20 mouse cellular contexts compared by ENCODE assay signal in the genomic region with DNA sequence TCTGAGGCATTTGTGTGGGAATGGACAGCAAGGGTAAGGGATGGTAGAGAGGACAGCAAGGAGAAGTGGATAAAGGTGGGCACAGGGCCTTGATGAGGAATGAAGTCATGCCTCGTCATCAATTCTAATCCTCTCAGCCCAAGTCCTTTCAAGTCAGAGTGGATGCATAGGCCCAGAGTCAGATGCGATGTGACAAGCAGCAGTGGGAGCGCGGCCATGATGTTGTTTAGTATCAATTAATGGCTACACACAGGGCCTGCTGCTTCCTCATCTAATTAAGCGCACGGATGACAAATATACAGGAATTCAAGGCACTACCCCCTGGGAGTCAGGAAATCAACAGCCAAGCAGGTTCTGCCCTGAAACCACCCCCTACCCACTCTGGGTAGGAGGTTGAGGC. TPM values are rescaled to one million over a fixed set of nuclear protein-coding genes. Genes with fewer than 3 reads are reported as not detected.
A peak's percentile ranks its signal among the peaks of the same experiment; 100 is the strongest.
DNase-seq lines count a peak whose midpoint lies in the region; ATAC-seq and TF ChIP-seq lines count a peak whose summit lies in the region.
"Had no signal": no experiment of that assay in that cellular context is flagged by ENCODE, and none has a peak within 500 bp of the region (broad histone marks: within the 10 kb centered on the region; RNA-seq: fewer than 3 reads in every experiment).

No protein-coding gene starts in this region.

- no peaks in the 10 kb centered on the region for H3K9me3 ChIP-seq in forebrain, embryonic 13.5 days (replicated peaks)
- H3K9me3 ChIP-seq in forebrain, embryonic 11.5 days (ENCODE audit: control insufficient read depth, low read length), result no peaks in the 10 kb centered on the region
- H3K9me3 ChIP-seq in hindbrain, embryonic 14.5 days (ENCODE audit: control insufficient read depth, low read length), result no peaks in the 10 kb centered on the region
- no peaks in the 10 kb centered on the region for H3K9me3 ChIP-seq in midbrain, embryonic 16.5 days (replicated peaks; ENCODE audit: control insufficient read depth, low read length, poor library complexity, severe bottlenecking)
- no peaks in the 10 kb centered on the region for H3K9me3 ChIP-seq in lung, postnatal 0 days (ENCODE audit: low read length)
- H3K9me3 ChIP-seq: forebrain, embryonic 12.5 days; heart, embryonic 12.5 days; kidney, embryonic 15.5 days; liver, embryonic 13.5 days had no signal

- no peak overlapping the region for H3K4me3 ChIP-seq in forebrain, embryonic 13.5 days
- no peak overlapping the region for H3K4me3 ChIP-seq in forebrain, embryonic 11.5 days (ENCODE audit: low read depth, low read length)
- no peak overlapping the region for H3K4me3 ChIP-seq in hindbrain, embryonic 14.5 days (replicated peaks; ENCODE audit: low read length)
- H3K4me3 ChIP-seq in midbrain, embryonic 16.5 days (ENCODE audit: low read depth, low read length), result no peak overlapping the region
- H3K4me3 ChIP-seq in lung, postnatal 0 days (ENCODE audit: low read depth, low read length), result no peak overlapping the region
- H3K4me3 ChIP-seq: forebrain, embryonic 12.5 days; gastrocnemius, adult 2 months; heart, embryonic 12.5 days; kidney, embryonic 15.5 days; liver, embryonic 13.5 days had no signal

- no peaks in the 10 kb centered on the region for H3K36me3 ChIP-seq in forebrain, embryonic 13.5 days (ENCODE audit: poor library complexity, severe bottlenecking)
- H3K36me3 ChIP-seq in forebrain, embryonic 11.5 days (ENCODE audit: control insufficient read depth, insufficient read depth, low read length), result no peaks in the 10 kb centered on the region
- peaks cover 25% of the 10 kb centered on the region for H3K36me3 ChIP-seq in hindbrain, embryonic 14.5 days (replicated peaks; ENCODE audit: control insufficient read depth, insufficient read depth)
- peaks cover 19% of the 10 kb centered on the region for H3K36me3 ChIP-seq in midbrain, embryonic 16.5 days (ENCODE audit: control insufficient read depth, insufficient read depth, low read length)
- no peaks in the 10 kb centered on the region for H3K36me3 ChIP-seq in lung, postnatal 0 days (ENCODE audit: insufficient read depth, low read length)
- H3K36me3 ChIP-seq: heart, embryonic 12.5 days; liver, embryonic 13.5 days had no signal

- ATAC-seq in forebrain, embryonic 13.5 days, result no peak
- ATAC-seq in forebrain, embryonic 11.5 days (replicated peaks; ENCODE audit: low FRiP score), result no peak
- 0 out of 2 replicates have a peak, but pooled peaks have one; percentile 36 for ATAC-seq in hindbrain, embryonic 14.5 days (ENCODE audit: low FRiP score)
- ATAC-seq in midbrain, embryonic 16.5 days, result 0 out of 2 replicates have a peak, but pooled peaks have one; percentile 10
- no peak for ATAC-seq in lung, postnatal 0 days
- ATAC-seq: intestine, postnatal 0 days had no signal

- TF ChIP-seq EP300 in lung, postnatal 0 days (IDR thresholded peaks at IDR 0.05), result no peak

- H3K9ac ChIP-seq in forebrain, embryonic 13.5 days, result no peak overlapping the region
- H3K9ac ChIP-seq in forebrain, embryonic 11.5 days (ENCODE audit: low read length), result no peak overlapping the region
- H3K9ac ChIP-seq in hindbrain, embryonic 14.5 days, result peak overlapping the region; percentile 28; the same call in 1 of the 2 replicates
- H3K9ac ChIP-seq in midbrain, embryonic 16.5 days (ENCODE audit: low read depth, low read length), result no peak overlapping the region
- no peak overlapping the region for H3K9ac ChIP-seq in lung, postnatal 0 days (replicated peaks; ENCODE audit: low read depth)
- H3K9ac ChIP-seq: forebrain, embryonic 12.5 days; heart, embryonic 12.5 days; kidney, embryonic 15.5 days; liver, embryonic 13.5 days had no signal

- 0 out of 2 replicates have a peak, but pooled peaks cover 2% of the 10 kb centered on the region for H3K27me3 ChIP-seq in forebrain, embryonic 13.5 days
- H3K27me3 ChIP-seq in forebrain, embryonic 11.5 days (ENCODE audit: control insufficient read depth, insufficient read depth, low read length), result no peaks in the 10 kb centered on the region
- no peaks in the 10 kb centered on the region for H3K27me3 ChIP-seq in hindbrain, embryonic 14.5 days (ENCODE audit: control insufficient read depth, insufficient read depth, low read length)
- H3K27me3 ChIP-seq in midbrain, embryonic 16.5 days (ENCODE audit: control insufficient read depth, insufficient read depth, low read depth, low read length), result no peaks in the 10 kb centered on the region
- no peaks in the 10 kb centered on the region for H3K27me3 ChIP-seq in lung, postnatal 0 days (replicated peaks; ENCODE audit: insufficient read depth, low read length)

- no peak overlapping the region for H3K4me2 ChIP-seq in forebrain, embryonic 13.5 days
- H3K4me2 ChIP-seq in forebrain, embryonic 11.5 days (ENCODE audit: low read depth, low read length, severe bottlenecking), result no peak overlapping the region
- H3K4me2 ChIP-seq in hindbrain, embryonic 14.5 days (replicated peaks), result no peak overlapping the region
- H3K4me2 ChIP-seq in midbrain, embryonic 16.5 days (ENCODE audit: low read length), result no peak overlapping the region
- H3K4me2 ChIP-seq in lung, postnatal 0 days (replicated peaks; ENCODE audit: low read depth, low read length), result no peak overlapping the region
- H3K4me2 ChIP-seq: forebrain, embryonic 12.5 days; kidney, embryonic 15.5 days; liver, embryonic 13.5 days had no signal

- WGBS in forebrain, embryonic 13.5 days, result 63% methylated on average over 6 of the region's 6 CpGs
- WGBS in forebrain, embryonic 11.5 days, result 62% methylated on average over 6 of the region's 6 CpGs
- WGBS in hindbrain, embryonic 14.5 days, result 40% methylated on average over 6 of the region's 6 CpGs
- 48% methylated on average over 6 of the region's 6 CpGs for WGBS in midbrain, embryonic 16.5 days
- WGBS in lung, postnatal 0 days, result 94% methylated on average over 6 of the region's 6 CpGs

- no peak for DNase-seq in forebrain, embryonic 11.5 days (ENCODE audit: low spot score)
- peak; percentile 56 for DNase-seq in Muller cell, postnatal 12 days (ENCODE audit: inconsistent ontology term)
- DNase-seq in hindbrain, embryonic 14.5 days (ENCODE audit: low spot score), result no peak
- no peak for DNase-seq in right cerebral cortex, postnatal 10 days (ENCODE audit: low spot score in 2 of 2)
- DNase-seq in lung, postnatal 0 days (ENCODE audit: low spot score), result no peak
- no peak for DNase-seq in kidney, adult 18-20 months
- DNase-seq: adrenal gland, postnatal 25 days; cerebellum, adult 11 months; gastrocnemius, adult 2 months; kidney, postnatal 4 days; layer of hippocampus, adult 9-11 months; liver, embryonic 13.5 days; lung, adult 2 months; thymus, postnatal 4 days had no signal

- no peak for TF ChIP-seq CTCF in lung, postnatal 0 days (IDR thresholded peaks at IDR 0.05)

- 0 out of 2 replicates have a peak overlapping the region, but pooled peaks have one; percentile 11 for H3K27ac ChIP-seq in forebrain, embryonic 13.5 days
- H3K27ac ChIP-seq in forebrain, embryonic 11.5 days (ENCODE audit: low read depth, low read length), result no peak overlapping the region
- H3K27ac ChIP-seq in hindbrain, embryonic 14.5 days, result peak overlapping the region; percentile 76
- H3K27ac ChIP-seq in midbrain, embryonic 16.5 days (ENCODE audit: low read length), result no peak overlapping the region; the same call in 1 of the 2 replicates
- H3K27ac ChIP-seq in lung, postnatal 0 days (ENCODE audit: low read length), result no peak overlapping the region
- H3K27ac ChIP-seq: kidney, embryonic 15.5 days; liver, embryonic 13.5 days had no signal

- H3K4me1 ChIP-seq in forebrain, embryonic 13.5 days, result peaks cover 26% of the 10 kb centered on the region
- H3K4me1 ChIP-seq in forebrain, embryonic 11.5 days (replicated peaks; ENCODE audit: control insufficient read depth, insufficient read depth, low read length), result peaks cover 14% of the 10 kb centered on the region
- H3K4me1 ChIP-seq in hindbrain, embryonic 14.5 days (replicated peaks; ENCODE audit: control insufficient read depth, insufficient read depth, low read length), result peaks cover 53% of the 10 kb centered on the region
- peaks cover 32% of the 10 kb centered on the region for H3K4me1 ChIP-seq in midbrain, embryonic 16.5 days (ENCODE audit: control insufficient read depth, insufficient read depth, low read length)
- no peaks in the 10 kb centered on the region for H3K4me1 ChIP-seq in lung, postnatal 0 days (ENCODE audit: insufficient read depth, low read depth, low read length)
- H3K4me1 ChIP-seq: liver, embryonic 13.5 days had no signal

RNA-seq across cellular contexts. Expression of gene Cacna1g, which starts 33.6 kb away (rescaled TPM):
- polyA plus RNA-seq in forebrain, embryonic 13.5 days (2015; fragmentation: Nextera tagmentation; extraction: Ambion mirVana), result 5.4 and 8.4 TPM in 2 replicates
- 13.0 and 17.4 TPM in 2 replicates for polyA plus RNA-seq in forebrain, embryonic 11.5 days (2014; fragmentation: Nextera tagmentation; extraction: Ambion mirVana)
- 18.6 and 22.8 TPM in 2 replicates for polyA plus RNA-seq in hindbrain, embryonic 14.5 days (2014; fragmentation: Nextera tagmentation; extraction: Ambion mirVana)
- polyA plus RNA-seq in midbrain, embryonic 16.5 days (2015; fragmentation: Nextera tagmentation; extraction: Ambion mirVana), result 18.4 and 21.2 TPM in 2 replicates
- polyA plus RNA-seq in lung, postnatal 0 days (2015; fragmentation: Nextera tagmentation; extraction: Ambion mirVana), result 1.4 and 3.1 TPM in 2 replicates

RNA-seq across cellular contexts. Expression of gene Spata20, which starts 45.6 kb away (rescaled TPM):
- polyA plus RNA-seq in forebrain, embryonic 13.5 days (2015; fragmentation: Nextera tagmentation; extraction: Ambion mirVana), result 0.18 TPM in 1 of 2 replicates, not detected in the other
- polyA plus RNA-seq in forebrain, embryonic 11.5 days (2014; fragmentation: Nextera tagmentation; extraction: Ambion mirVana), result 0.17 TPM in 1 of 2 replicates, not detected in the other
- 0.33 and 1.3 TPM in 2 replicates for polyA plus RNA-seq in hindbrain, embryonic 14.5 days (2014; fragmentation: Nextera tagmentation; extraction: Ambion mirVana)
- polyA plus RNA-seq in midbrain, embryonic 16.5 days (2015; fragmentation: Nextera tagmentation; extraction: Ambion mirVana), result 0.43 and 0.66 TPM in 2 replicates
- polyA plus RNA-seq in lung, postnatal 0 days (2015; fragmentation: Nextera tagmentation; extraction: Ambion mirVana), result 0.14 TPM in 1 of 2 replicates, not detected in the other
- polyA plus RNA-seq: heart, embryonic 12.5 days; intestine, postnatal 0 days; liver, embryonic 13.5 days had no signal

RNA-seq across cellular contexts. Expression of gene Abcc3, which starts 47.6 kb away (rescaled TPM):
- 0.31 and 0.54 TPM in 2 replicates for polyA plus RNA-seq in forebrain, embryonic 13.5 days (2015; fragmentation: Nextera tagmentation; extraction: Ambion mirVana)
- polyA plus RNA-seq in forebrain, embryonic 11.5 days (2014; fragmentation: Nextera tagmentation; extraction: Ambion mirVana), result 0.49 and 0.57 TPM in 2 replicates
- 0.85 and 1.1 TPM in 2 replicates for polyA plus RNA-seq in hindbrain, embryonic 14.5 days (2014; fragmentation: Nextera tagmentation; extraction: Ambion mirVana)
- polyA plus RNA-seq in midbrain, embryonic 16.5 days (2015; fragmentation: Nextera tagmentation; extraction: Ambion mirVana), result 0.57 and 0.92 TPM in 2 replicates
- 8.7 and 10.4 TPM in 2 replicates for polyA plus RNA-seq in lung, postnatal 0 days (2015; fragmentation: Nextera tagmentation; extraction: Ambion mirVana)

RNA-seq across cellular contexts. Expression of gene Epn3, which starts 59.4 kb away (rescaled TPM):
- 0.15 and 0.34 TPM in 2 replicates for polyA plus RNA-seq in forebrain, embryonic 13.5 days (2015; fragmentation: Nextera tagmentation; extraction: Ambion mirVana)
- polyA plus RNA-seq in forebrain, embryonic 11.5 days (2014; fragmentation: Nextera tagmentation; extraction: Ambion mirVana), result 0.48 and 0.64 TPM in 2 replicates
- polyA plus RNA-seq in hindbrain, embryonic 14.5 days (2014; fragmentation: Nextera tagmentation; extraction: Ambion mirVana), result 1.6 and 2.0 TPM in 2 replicates
- polyA plus RNA-seq in midbrain, embryonic 16.5 days (2015; fragmentation: Nextera tagmentation; extraction: Ambion mirVana), result 0.43 and 0.57 TPM in 2 replicates
- polyA plus RNA-seq in lung, postnatal 0 days (2015; fragmentation: Nextera tagmentation; extraction: Ambion mirVana), result 33.2 and 34.5 TPM in 2 replicates

Comparison
In these comparisons a context has a peak if more than half of its experiments do, and no peak if none do; other contexts are left out.
1. H3K27ac ChIP-seq: peak in forebrain, embryonic 13.5 days (single experiment) and hindbrain, embryonic 14.5 days (single experiment); none in forebrain, embryonic 11.5 days (single experiment), midbrain, embryonic 16.5 days (single experiment) and lung, postnatal 0 days (single experiment).
2. ATAC-seq: peak in hindbrain, embryonic 14.5 days (single experiment) and midbrain, embryonic 16.5 days (single experiment); none in forebrain, embryonic 13.5 days (single experiment), forebrain, embryonic 11.5 days (single experiment) and lung, postnatal 0 days (single experiment).